Mouse (Mus musculus): ENCODE results near the gene Pidd1.

The Pidd1 gene

GRCm38 (mm10) chr7:141443828-141444237, at the start of gene Pidd1:
Pidd1 (minus strand) TSS chr7:141444025.
- peak; percentile 97 for DNase-seq

DNA sequence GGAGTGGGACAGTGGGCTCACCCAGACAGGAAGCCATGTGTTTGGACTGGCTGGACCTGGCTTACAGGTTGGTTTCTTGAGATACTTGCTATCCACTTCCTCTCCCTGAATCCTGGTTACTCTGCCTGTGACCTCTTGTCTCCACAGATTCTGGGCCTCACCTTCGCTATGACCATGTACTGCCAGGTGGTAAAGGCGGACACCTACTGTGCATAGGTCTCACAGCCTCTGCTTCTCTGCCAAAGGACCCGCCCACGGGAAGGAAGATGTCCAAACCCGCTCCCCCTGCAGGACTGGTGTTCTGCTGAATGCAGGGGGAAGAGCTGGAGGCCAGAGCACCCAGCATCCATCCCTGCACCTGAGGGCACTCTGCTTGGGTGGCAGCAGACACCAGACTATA, 48.9 kb upstream of the Pidd1 start:
- DNase-seq = no peak

- no peak for DNase-seq
These were observed 47.3 kb upstream of the Pidd1 start for GRCm38 (mm10) chr7:141491151-141491550.

DNA sequence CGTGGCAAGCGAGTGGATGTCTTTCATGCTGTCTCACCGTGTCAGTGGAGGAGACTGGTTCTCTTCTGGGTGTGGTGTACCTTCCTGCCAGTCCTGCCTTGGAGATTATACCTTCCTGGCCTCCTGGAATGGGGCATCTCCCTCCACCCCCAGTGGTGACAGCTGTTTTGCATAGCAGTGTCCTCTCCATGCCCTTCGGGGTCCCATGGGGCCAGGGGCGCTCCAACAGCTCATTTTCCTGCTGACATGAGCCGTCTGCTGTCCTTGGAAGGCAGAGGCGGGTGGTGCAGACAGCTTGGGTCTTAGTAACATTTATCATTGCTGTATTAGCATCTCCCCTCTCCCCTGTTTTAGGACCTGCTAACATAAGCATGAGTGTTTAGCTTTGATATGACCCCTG, 43.3 kb upstream of the Pidd1 start:
- no peak for DNase-seq

- no peak for DNase-seq
These were observed 42.4 kb upstream of the Pidd1 start for GRCm38 (mm10) chr7:141486239-141486638.

DNA sequence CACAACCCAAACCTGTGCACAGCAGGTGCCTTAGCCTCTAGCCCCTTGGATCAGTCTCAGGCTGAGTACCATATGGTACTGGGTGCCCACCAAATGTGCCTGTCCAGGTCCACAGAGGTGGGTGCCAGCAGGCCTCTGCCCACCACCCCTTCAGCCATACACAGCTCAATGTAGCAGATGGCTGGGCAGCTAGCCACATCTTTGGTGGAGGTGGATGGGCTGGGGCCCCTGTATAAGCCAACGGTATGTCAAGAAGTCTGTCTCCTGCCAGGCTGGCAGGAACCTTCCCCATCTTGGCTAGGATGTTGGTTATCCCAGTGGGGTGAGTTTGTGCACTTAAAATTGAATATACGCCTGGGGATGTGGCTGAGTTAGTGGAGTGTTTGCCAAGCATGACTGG, 41.8 kb upstream of the Pidd1 start:
- DNase-seq = no peak

- DNase-seq = peak; percentile 89
These were observed 41.4 kb upstream of the Pidd1 start for GRCm38 (mm10) chr7:141485186-141485585.

- peak; percentile 96 for DNase-seq
These were observed 40.6 kb upstream of the Pidd1 start for GRCm38 (mm10) chr7:141484186-141485120.

GRCm38 (mm10) chr7:141483114-141483653, 39.4 kb upstream of the Pidd1 start:
- no peak for DNase-seq

DNA sequence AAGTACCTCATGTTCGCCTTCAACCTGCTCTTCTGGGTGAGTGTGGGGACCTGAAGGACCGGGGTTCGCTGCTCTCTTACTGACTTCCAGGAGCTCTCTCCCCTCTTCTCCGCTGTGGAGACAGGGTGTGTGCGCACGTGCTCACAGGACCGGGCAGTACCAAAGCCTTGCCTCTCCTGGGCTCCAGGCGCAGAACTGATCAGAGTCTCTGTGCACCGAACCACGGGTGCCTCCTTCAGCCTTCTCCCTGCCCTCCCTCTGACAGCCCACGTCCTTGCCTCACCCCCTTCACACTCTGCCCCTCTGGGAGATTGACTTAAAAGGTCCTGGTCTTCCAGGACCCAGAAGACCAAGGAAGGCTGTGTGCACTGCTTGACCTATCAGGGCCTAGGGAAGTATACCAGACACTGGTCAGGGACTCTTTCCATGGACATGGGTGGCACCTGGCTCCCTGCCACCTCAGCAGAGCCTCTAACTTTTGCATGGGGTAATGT, 38.8 kb upstream of the Pidd1 start:
- DNase-seq = no peak

DNA sequence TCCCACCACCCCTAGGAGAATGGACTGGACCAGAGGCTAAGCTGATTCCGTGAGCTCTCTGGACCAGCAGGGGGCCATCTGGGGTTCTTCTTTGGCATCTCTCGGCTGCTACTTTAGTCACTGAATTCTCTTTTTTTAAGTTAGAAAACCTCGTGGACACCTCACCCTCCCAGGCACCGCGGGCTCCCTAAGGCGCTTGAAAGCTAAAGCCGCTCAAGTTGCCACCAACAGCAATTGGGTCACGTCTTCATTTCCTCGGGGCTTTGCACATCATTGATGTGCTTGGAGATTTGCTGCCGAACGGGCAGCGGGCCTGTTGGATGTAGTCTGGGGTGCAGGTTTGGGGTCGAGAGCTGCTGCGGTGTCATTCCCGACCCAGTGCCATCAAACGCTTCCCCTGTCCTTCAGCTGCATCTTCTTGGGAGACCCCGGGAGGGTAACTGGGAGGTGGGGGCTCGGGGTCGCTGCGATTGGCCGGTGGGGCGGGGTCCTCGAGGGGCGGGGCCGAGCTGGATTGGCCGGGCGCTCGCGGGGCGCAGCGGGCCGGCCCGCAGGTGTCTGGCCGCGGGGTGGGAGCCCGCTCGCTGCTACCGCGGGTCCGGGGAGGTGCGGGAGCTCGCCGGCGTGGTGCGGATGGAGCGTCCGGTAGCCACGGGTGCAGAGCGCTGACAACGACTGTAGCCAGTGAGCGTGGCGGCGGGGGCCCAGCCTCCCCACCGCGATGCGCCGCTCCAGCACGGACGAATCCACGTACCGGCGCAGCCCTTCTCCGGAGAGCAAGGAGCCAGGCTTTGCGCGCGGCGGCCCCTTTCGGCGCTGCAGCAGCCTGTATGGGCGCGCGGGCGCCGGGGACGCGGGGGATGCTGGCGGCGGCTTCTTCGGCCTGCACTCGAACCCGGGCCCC, 37.9 kb upstream of the Pidd1 start:
- DNase-seq = peak; percentile 95

- DNase-seq = peak; percentile 98
These were observed 37.1 kb upstream of the Pidd1 start for GRCm38 (mm10) chr7:141480842-141481497.

GRCm38 (mm10) chr7:141478270-141478748, 34.5 kb upstream of the Pidd1 start:
- DNase-seq = peak; percentile 97

- peak; percentile 95 for DNase-seq
These were observed 33.9 kb upstream of the Pidd1 start for GRCm38 (mm10) chr7:141477578-141478269.

DNA sequence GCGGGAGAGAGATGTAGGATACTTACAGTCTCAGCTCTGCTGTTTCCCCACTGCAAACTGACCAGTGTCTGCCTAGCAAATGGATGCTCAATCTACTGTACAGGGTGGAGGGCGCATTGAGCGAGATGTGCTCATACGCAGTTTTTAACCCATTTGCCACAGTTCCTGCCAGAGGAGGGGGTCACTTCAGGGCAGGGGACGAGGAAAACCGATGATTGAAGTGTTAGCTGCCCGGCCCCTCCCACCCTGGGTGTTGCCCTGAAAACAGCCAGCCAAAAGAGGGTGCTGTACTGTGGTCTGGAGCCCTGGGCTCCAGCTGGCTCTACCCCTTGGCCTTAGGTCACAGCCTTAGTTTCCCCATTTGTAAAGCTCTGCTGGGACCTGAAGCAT, 33.2 kb upstream of the Pidd1 start:
- DNase-seq = peak; percentile 98

GRCm38 (mm10) chr7:141476226-141476980, 32.6 kb upstream of the Pidd1 start:
- DNase-seq = peak; percentile 100

DNA sequence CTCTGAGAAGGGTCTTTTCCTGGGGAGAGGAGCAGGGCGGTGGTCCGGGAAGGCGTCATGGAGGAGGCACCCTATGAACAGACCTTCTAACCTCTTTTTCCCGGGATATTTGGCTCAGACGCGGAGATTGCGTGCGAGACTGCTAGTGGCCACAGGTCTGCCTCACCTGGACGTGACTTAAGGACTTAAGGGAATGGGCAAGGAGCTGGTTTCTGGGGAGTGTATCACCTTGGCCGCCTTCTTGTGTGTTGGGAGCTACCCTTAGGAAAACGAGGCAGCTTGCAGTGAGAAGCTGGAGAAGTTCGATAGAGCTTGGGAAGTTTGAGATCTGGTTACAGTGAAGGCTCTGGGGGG, 32.0 kb upstream of the Pidd1 start:
- DNase-seq = no peak

DNA sequence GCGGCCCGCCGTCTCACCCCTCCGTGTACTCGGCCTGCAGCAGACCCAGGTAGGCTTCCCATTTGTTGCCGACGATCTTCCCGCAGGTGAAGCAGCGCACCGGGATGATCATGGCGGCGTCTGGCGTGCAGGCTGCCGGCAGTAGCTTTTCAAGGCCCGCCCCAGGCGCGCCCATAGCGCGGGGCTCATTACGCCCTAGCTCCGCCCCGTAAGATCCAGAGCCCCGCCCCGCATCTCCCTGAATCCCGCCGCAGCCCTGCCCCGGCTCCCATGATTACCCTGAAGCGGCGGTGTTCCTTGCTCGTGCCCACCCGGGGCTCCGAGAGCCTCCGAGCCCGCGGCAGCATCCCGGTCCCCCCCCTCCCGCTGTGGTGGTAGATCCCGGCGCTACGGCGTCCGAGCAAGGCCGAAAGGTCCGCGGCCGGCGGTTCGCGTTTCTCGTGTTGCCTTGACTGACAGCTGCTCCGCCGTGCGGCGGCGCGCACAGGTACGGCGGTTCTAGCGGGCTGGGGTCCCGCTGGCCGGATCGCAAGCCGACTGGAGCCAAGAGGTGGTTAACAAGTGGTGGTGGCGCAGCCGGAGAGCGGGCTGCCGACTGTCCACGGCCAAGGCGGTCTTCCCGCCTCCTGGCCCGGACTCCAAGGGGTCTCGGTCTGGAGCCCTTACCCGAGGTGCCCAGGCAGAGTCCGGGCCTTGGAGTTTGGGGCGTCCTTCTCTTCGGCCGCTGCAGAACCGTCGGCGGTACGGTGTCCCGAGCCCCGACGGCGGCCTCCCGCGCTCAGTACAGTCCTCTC, 31.4 kb upstream of the Pidd1 start, which contains the start of the genes Polr2l and Tspan4:
Gene Polr2l, minus strand, starts transcription at position 122 of the 794 bp plus-strand sequence.
Gene Tspan4, plus strand, starts transcription at position 230 of the 794 bp plus-strand sequence.
- DNase-seq = peak; percentile 99

- DNase-seq = peak; percentile 90
These were observed 30.3 kb upstream of the Pidd1 start for GRCm38 (mm10) chr7:141474160-141474559.

GRCm38 (mm10) chr7:141472763-141473162, 28.9 kb upstream of the Pidd1 start:
- no peak for DNase-seq
